Mouse (Mus musculus) limb, embryonic 15.5 days (tissue): ENCODE results near the gene Foxl1. TPM values are rescaled to one million over a fixed set of nuclear protein-coding genes. Genes with fewer than 3 reads are reported as not detected.
A peak's percentile ranks its signal among the peaks of the same experiment; 100 is the strongest.

ENCODE experiments used
- ATAC-seq: fragments of 200-750 bp; cut with Nextera tagmentation; 2 replicates; pipeline ENCODE4 v1.8.0; 2017; ENCODE audit warnings: low read depth, moderate TSS enrichment; ENCODE audit not compliant: insufficient number of reproducible peaks, low FRiP score, low TSS enrichment
- H3K27ac ChIP-seq: fragments of 300-500 bp; sonication (generic); 2 replicates; pipeline ENCODE4 v1.5.1; 2015; ENCODE audit warnings: moderate library complexity, mild to moderate bottlenecking, inconsistent platforms
- H3K27me3 ChIP-seq: fragments of 300-500 bp; sonication (generic); 2 replicates; pipeline ENCODE4 v1.6.1; 2015; ENCODE audit warnings: inconsistent platforms
- H3K36me3 ChIP-seq: fragments of 300-500 bp; sonication (generic); 2 replicates; pipeline ENCODE4 v1.6.1; 2015; ENCODE audit warnings: inconsistent platforms
- H3K4me1 ChIP-seq: fragments of 300-500 bp; sonication (generic); 2 replicates; pipeline ENCODE4 v1.6.1; 2015; ENCODE audit warnings: inconsistent platforms
- H3K4me2 ChIP-seq: fragments of 300-500 bp; sonication (generic); 2 replicates; pipeline ENCODE4 v1.6.1; 2015; ENCODE audit warnings: mild to moderate bottlenecking, inconsistent platforms
- H3K4me3 ChIP-seq: fragments of 300-500 bp; sonication (generic); 2 replicates; pipeline ENCODE4 v1.5.1; 2015; ENCODE audit warnings: mild to moderate bottlenecking, inconsistent platforms
- H3K9ac ChIP-seq: fragments of 300-500 bp; sonication (generic); 2 replicates; pipeline ENCODE4 v1.6.1; 2015; ENCODE audit warnings: inconsistent platforms
- H3K9me3 ChIP-seq: fragments of 300-500 bp; sonication (generic); 2 replicates; pipeline ENCODE4 v1.6.1; 2016; ENCODE audit warnings: inconsistent platforms
- WGBS: fragments of 180-500 bp; shearing (Covaris S2); methylation state at CpG from one replicate; pipeline ENCODE4 v1.1.7; 2015; 5-methylcytosine and 5-hydroxymethylcytosine counted together
- polyA plus RNA-seq: library from polyadenylated mRNA; unstranded; fragments of >200 nt; fragmentation: Nextera tagmentation; extraction: Ambion mirVana; gene quantifications from 2 replicates; pipeline ENCODE4 v1.2.1, GENCODE M21; 2015

Foxl1 gene
- polyA plus RNA-seq = 0.20 and 0.29 TPM in 2 replicates

DNA sequence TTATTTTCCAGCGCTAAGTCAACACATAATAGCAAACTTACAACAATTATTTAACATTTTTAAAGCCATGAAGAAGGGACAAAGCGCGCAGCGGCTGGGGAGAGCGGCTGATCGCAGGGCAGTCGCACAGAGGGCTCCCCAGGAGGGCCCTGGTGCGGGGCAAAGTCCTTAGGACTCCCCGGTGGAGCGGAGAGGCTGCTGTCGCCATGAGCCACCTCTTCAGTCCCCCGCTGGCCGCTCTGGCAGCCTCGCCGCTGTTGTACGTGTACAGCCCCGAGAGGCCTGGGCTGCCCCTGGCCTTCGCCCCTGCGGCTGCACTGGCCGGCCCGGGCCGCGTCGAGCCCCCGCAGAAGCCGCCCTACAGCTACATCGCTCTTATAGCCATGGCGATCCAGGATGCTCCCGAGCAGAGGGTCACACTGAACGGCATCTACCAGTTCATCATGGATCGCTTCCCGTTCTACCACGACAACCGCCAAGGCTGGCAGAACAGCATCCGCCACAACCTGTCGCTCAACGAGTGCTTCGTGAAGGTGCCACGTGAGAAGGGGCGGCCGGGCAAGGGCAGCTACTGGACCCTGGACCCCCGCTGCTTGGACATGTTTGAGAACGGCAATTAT lies at the start of gene Foxl1:
Gene Foxl1, plus strand, starts transcription at position 185 of the 620 bp plus-strand sequence.
- peak within 1 kb of the TSS; percentile 41 for H3K4me2 ChIP-seq
- H3K9ac ChIP-seq = no peak within 1 kb of the TSS
- ATAC-seq = no peak
- H3K36me3 ChIP-seq = no peaks in the 10 kb centered on the region
- H3K4me3 ChIP-seq = peak within 1 kb of the TSS; percentile 25
- 8% methylated on average over 43 of the region's 43 CpGs for WGBS
- H3K27ac ChIP-seq = no peak within 1 kb of the TSS
- no peaks in the 10 kb centered on the region for H3K9me3 ChIP-seq
- peaks cover 96% of the 10 kb centered on the region for H3K27me3 ChIP-seq
- peaks cover 34% of the 10 kb centered on the region for H3K4me1 ChIP-seq

DNA sequence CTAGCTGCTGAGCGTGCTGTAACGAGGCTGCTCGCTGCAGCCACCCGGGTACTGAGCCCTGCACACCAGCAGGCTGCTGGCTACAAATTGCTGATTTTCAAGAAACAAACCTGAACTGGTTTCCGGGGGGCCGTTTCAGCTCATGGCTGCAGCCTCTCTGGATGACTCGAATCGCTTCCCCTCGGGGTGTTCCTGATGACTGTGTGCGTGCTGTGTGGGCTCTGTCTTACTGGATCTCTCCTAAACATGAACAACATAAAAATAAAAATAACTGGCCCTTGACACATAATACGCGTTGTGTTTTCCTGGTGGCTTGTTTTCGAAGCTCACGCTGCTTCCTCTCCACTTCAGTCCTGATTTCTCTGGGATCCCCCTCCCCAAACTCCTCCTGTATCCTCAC lies 49.0 kb upstream of the Foxl1 start:
- 7% methylated on average over 14 of the region's 14 CpGs for WGBS
- no peak overlapping the region for H3K9ac ChIP-seq
- no peak overlapping the region for H3K27ac ChIP-seq
- H3K4me2 ChIP-seq = no peak overlapping the region
- peaks cover 99% of the 10 kb centered on the region for H3K27me3 ChIP-seq
- no peaks in the 10 kb centered on the region for H3K9me3 ChIP-seq
- ATAC-seq = no peak
- no peaks in the 10 kb centered on the region for H3K36me3 ChIP-seq
- H3K4me1 ChIP-seq = peaks cover 24% of the 10 kb centered on the region
- H3K4me3 ChIP-seq = no peak overlapping the region

DNA sequence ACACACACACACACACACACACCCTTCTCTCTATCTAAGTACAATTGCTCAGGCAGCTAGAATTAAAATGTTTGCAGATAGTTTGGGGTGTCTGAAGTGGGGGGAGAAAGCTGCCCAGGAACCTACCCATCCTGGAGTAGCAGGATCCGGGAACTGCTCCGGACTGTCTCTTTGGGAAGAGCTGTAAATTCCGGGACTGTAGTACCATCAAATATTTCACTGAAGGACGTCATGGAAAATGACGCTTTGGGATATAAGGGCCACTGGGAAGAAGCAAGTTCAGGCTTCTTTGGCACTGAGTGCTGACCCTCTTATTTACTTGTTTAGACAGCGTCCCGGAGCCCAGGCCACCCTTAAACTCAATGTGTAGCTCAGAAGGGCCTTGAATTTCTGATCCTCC lies 48.5 kb upstream of the Foxl1 start:
- H3K36me3 ChIP-seq = no peaks in the 10 kb centered on the region
- no peak overlapping the region for H3K4me3 ChIP-seq
- 3% methylated on average over 7 of the region's 7 CpGs for WGBS
- peaks cover 26% of the 10 kb centered on the region for H3K4me1 ChIP-seq
- H3K9ac ChIP-seq = no peak overlapping the region
- H3K27me3 ChIP-seq = peaks cover 99% of the 10 kb centered on the region
- no peak for ATAC-seq
- no peak overlapping the region for H3K27ac ChIP-seq
- H3K4me2 ChIP-seq = no peak overlapping the region
- no peaks in the 10 kb centered on the region for H3K9me3 ChIP-seq

DNA sequence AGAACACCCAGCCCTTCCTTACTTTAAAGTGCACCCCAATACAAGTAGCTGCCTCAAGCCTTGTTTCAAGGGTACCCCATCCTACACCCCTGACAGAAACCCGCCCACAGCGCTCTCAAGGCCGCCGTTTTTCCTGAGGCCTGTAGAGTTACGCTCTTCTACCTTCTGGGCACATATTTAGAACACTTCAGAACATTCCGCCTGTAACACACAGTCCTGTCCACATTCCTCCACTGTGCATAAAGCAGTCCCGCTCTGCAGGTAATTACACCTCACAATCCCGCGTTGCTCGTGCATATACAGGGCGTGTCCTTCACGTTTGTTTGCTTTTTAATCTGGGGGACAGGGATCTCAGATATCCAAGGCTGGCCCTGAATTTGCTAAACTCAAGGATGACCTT lies 47.8 kb upstream of the Foxl1 start:
- no peak for ATAC-seq
- Histone ChIP-seq H3K4me1 (peaks cover 33% of the 10 kb centered on the region), H3K9ac (no peak overlapping the region), H3K27me3 (peaks cover 99% of the 10 kb centered on the region), H3K9me3 (no peaks in the 10 kb centered on the region), H3K36me3 (no peaks in the 10 kb centered on the region), H3K27ac (no peak overlapping the region), H3K4me2 (no peak overlapping the region), H3K4me3 (no peak overlapping the region)
- WGBS = 5% methylated on average over 12 of the region's 12 CpGs

DNA sequence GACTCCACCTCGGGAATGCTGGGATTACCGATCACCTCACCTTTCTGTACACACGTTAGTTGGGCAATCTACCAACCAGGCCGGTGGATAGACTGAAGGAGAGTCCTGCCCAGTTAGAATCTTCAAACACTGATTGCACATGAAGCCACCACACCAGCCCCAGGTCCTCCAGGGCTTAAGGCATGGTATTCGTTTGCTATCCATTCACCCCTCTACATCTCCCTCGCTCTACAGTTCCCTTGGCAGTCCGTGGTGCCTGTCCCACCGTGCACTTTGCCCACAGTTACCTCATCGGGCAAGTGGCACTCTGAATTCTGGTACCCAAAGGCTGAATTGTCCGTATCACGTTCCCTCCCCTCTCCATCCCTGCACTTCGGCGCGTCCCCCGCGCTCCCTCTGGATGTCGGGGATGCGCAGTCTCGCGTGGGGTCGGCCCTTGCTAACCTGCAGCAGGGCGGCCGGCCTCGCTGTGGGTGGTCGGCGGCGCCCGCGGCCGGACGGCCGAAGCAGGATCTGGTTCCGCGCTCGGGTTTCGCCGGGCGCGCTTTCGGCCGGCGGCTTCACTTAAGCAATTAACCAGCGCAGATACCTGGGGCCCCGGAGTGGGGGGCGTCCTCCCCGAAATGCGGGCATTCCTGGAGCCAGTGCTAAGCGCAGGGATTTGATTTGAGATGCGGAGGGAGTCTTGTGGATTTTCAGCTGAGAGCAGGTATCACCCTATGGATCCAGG lies 47.2 kb upstream of the Foxl1 start:
- H3K4me3 ChIP-seq = no peak overlapping the region; the same call in 1 of the 2 replicates
- no peak for ATAC-seq
- H3K9ac ChIP-seq = no peak overlapping the region
- WGBS = under 1% methylated on average over 49 of the region's 49 CpGs
- H3K27me3 ChIP-seq = peaks cover 99% of the 10 kb centered on the region
- H3K9me3 ChIP-seq = no peaks in the 10 kb centered on the region
- peaks cover 36% of the 10 kb centered on the region for H3K4me1 ChIP-seq
- H3K4me2 ChIP-seq = no peak overlapping the region
- H3K27ac ChIP-seq = no peak overlapping the region
- no peaks in the 10 kb centered on the region for H3K36me3 ChIP-seq

DNA sequence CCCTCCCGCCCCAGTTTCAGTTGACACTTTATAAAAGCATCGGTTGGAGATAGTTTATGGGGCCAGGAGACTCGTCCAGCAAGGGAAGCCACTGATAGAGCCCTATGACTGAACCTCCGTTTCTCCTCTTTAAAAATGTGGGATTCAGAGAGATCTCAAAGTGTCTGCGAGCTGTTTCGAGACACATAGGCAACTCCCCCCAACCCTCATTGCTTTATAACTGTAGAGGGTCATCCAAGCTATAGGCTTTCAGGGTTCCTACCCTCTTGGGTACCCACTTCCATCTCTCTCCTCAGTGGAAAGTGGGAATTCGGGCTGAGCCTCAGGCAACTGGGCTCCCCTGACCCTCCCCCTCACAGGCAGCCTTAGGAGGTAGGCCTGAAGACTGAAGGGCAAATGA lies 46.3 kb upstream of the Foxl1 start:
- Histone ChIP-seq H3K27ac (no peak overlapping the region), H3K4me1 (peaks cover 36% of the 10 kb centered on the region), H3K9ac (no peak overlapping the region), H3K36me3 (no peaks in the 10 kb centered on the region), H3K4me3 (no peak overlapping the region), H3K4me2 (no peak overlapping the region), H3K27me3 (peaks cover 99% of the 10 kb centered on the region), H3K9me3 (no peaks in the 10 kb centered on the region)
- 5% methylated on average over 7 of the region's 7 CpGs for WGBS
- ATAC-seq = no peak

DNA sequence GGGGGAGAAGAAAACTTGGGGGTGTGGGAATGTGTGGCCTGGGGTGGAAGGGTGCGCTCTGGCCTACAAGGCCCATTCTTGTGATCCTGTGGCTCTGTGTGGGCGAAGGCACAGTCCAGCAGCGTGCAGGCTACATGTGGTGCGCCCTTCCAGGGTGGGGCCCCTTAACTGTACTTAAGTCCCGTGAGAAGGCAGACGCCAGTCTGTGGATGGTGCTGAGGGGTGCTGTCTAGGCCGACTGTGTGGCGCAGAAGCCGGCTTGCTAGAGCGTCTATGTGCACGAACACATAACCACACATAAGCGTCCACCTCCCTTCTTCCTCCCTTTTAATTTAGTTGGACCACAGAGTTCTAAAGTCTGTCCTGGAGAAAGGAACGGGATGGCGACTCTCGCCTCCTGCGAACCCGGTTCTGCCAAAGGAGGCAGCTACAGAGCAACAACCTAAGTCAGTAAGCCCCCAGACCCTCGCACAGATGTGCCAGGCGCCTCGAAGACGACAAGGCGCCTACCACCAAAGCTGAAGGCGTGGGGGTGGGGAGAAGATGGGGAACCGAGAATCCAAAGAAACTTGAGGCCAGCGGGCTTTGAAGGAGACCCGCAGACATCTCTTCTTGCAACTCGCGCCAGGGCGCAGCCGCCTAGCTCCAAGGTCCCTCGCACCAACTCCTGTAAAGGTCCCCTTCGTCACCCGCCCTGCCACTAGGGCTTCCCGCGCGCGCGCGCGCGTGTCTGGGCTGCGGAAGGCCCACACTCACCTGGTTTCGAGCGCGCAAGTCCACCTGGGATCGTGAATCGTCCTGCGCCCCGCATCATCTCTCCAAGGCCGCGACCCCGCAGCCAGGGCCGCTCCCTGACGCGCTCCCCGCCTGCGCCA lies 45.3 kb upstream of the Foxl1 start:
- WGBS = 3% methylated on average over 57 of the region's 57 CpGs
- H3K9ac ChIP-seq = no peak overlapping the region
- ATAC-seq = no peak
- H3K4me2 ChIP-seq = peak overlapping the region; percentile 99
- no peak overlapping the region for H3K27ac ChIP-seq
- H3K4me3 ChIP-seq = peak overlapping the region; percentile 57
- no peaks in the 10 kb centered on the region for H3K36me3 ChIP-seq
- H3K27me3 ChIP-seq = peaks cover 99% of the 10 kb centered on the region
- peaks cover 36% of the 10 kb centered on the region for H3K4me1 ChIP-seq
- H3K9me3 ChIP-seq = no peaks in the 10 kb centered on the region

DNA sequence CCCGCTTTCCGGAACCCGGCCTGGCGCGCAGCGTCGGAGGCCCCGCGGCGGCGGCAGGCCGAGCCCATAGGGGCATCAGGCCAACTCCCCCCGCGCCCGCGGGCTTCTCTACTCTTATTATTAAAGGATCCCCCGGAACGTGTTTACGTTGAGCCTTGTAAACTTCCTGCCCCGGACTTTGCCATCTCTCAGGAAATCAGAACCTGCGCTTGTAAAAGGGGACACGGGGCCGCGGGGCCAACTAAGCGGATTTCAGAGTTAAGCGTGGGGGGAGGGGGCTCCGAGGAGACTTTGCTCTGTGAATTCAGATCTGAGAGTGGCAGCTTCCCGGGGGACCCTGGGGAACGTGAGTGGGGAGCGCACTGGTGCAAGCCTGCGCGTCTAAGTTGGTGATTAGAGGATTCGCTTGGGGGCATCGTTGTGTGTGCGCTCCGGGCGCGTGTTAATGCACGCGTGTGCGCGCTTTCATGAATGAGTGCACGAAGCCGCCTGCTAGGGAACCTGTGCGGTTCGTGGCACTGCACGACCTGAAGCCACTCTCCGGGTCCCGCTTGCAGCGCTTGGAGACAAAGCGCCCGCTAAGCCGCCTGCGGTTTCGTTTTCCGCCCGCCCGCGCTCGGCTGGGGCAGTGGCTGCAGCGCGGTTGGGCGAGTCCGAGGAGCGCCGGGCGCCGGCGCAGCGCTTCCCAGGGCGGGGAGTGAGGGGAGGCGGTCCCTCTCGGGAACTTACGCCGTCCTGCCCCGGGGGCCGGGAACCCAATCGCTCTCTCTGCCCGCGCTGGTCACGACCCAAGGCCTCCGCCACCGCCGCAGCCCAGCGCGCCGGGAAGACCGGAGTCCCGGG lies 44.4 kb upstream of the Foxl1 start:
- peak overlapping the region; percentile 57 for H3K4me3 ChIP-seq
- peaks cover 99% of the 10 kb centered on the region for H3K27me3 ChIP-seq
- no peak overlapping the region for H3K27ac ChIP-seq
- WGBS = under 1% methylated on average over 89 of the region's 89 CpGs
- H3K4me2 ChIP-seq = peak overlapping the region; percentile 99
- no peak for ATAC-seq
- H3K4me1 ChIP-seq = peaks cover 36% of the 10 kb centered on the region
- 0 out of 2 replicates have a peak overlapping the region, but pooled peaks have one; percentile 7 for H3K9ac ChIP-seq
- no peaks in the 10 kb centered on the region for H3K36me3 ChIP-seq
- H3K9me3 ChIP-seq = no peaks in the 10 kb centered on the region

DNA sequence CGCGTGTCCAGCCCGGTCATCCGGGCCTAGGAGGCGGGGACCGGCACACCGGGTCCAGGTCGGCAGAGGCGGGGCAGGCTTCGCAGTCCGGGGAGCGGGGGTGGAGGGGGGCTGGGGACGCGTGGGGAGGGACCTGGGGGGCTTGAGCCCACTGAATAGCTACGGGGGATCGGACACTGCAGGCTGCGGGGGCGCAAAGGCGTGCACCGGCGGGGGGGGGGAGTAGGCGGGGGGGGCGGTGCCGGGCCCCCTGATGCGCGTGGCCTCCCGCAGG lies 43.9 kb upstream of the Foxl1 start:
- Histone ChIP-seq H3K4me2 (peak overlapping the region; percentile 99), H3K36me3 (no peaks in the 10 kb centered on the region), H3K9ac (0 out of 2 replicates have a peak overlapping the region, but pooled peaks have one; percentile 7), H3K9me3 (no peaks in the 10 kb centered on the region), H3K27ac (no peak overlapping the region), H3K4me3 (peak overlapping the region; percentile 57), H3K4me1 (peaks cover 36% of the 10 kb centered on the region), H3K27me3 (peaks cover 99% of the 10 kb centered on the region)
- WGBS = 0% methylated on average over 19 of the region's 27 CpGs
- ATAC-seq = no peak

DNA sequence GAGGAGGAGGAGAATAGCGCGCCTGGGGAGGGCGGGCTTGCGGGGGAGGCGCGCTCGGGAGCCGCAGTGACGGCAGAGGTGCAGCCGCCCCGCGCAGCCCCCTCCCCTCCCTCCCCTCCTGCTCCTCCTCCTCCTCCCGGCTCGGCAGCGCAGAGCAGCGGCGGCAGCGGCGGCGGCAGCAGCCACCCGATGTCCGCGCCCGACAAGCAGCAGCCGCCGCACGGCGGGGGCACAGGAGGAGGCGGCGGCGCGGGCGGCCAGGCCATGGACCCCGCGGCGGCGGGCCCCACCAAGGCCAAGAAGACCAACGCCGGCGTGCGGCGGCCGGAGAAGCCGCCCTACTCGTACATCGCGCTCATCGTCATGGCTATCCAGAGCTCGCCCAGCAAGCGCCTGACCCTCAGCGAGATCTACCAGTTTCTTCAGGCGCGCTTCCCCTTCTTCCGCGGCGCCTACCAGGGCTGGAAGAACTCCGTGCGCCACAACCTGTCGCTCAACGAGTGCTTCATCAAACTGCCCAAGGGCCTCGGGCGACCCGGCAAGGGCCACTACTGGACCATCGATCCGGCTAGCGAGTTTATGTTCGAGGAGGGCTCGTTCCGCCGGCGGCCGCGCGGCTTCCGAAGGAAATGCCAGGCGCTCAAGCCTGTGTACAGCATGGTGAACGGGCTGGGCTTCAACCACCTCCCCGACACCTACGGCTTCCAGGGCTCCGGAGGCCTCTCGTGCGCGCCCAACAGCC lies 43.4 kb upstream of the Foxl1 start, which contains the start of gene Foxf1:
Gene Foxf1, plus strand, starts transcription at position 177 of the 742 bp plus-strand sequence.
- ATAC-seq = no peak
- WGBS = under 1% methylated on average over 55 of the region's 83 CpGs
- H3K36me3 ChIP-seq = no peaks in the 10 kb centered on the region
- peaks cover 99% of the 10 kb centered on the region for H3K27me3 ChIP-seq
- peak within 1 kb of the TSS; percentile 99 for H3K4me2 ChIP-seq
- H3K9ac ChIP-seq = 0 out of 2 replicates have a peak within 1 kb of the TSS, but pooled peaks have one; percentile 7
- H3K9me3 ChIP-seq = no peaks in the 10 kb centered on the region
- H3K4me1 ChIP-seq = peaks cover 40% of the 10 kb centered on the region
- H3K4me3 ChIP-seq = peak within 1 kb of the TSS; percentile 57
- H3K27ac ChIP-seq = no peak within 1 kb of the TSS

DNA sequence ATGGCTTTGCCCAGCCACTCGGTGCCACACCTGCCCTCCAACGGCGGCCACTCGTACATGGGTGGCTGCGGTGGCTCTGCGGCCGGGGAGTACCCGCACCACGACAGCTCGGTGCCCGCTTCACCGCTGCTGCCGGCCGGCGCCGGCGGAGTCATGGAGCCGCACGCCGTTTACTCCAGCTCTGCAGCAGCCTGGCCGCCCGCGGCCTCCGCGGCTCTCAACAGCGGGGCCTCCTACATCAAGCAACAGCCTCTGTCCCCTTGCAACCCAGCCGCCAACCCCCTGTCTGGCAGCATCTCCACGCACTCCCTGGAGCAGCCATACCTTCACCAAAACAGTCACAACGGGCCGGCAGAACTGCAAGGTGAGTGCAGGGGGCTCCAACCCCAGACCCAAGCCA lies 42.7 kb upstream of the Foxl1 start:
- H3K9ac ChIP-seq = no peak overlapping the region
- no peak overlapping the region for H3K27ac ChIP-seq
- peaks cover 40% of the 10 kb centered on the region for H3K4me1 ChIP-seq
- ATAC-seq = no peak
- H3K4me2 ChIP-seq = peak overlapping the region; percentile 99
- peaks cover 99% of the 10 kb centered on the region for H3K27me3 ChIP-seq
- WGBS = 8% methylated on average over 30 of the region's 30 CpGs
- no peaks in the 10 kb centered on the region for H3K36me3 ChIP-seq
- H3K9me3 ChIP-seq = no peaks in the 10 kb centered on the region
- peak overlapping the region; percentile 57 for H3K4me3 ChIP-seq
